Mouse (Mus musculus) C2C12 (cell line): ENCODE data around the gene Tmcc3. TPM values are rescaled to one million over a fixed set of nuclear protein-coding genes. Genes with fewer than 3 reads are reported as not detected.

ENCODE experiments used
- H3K27me3 ChIP-seq: one replicate; pipeline ENCODE4 v1.6.1; 2011; ENCODE audit not compliant: control insufficient read depth, insufficient read depth, insufficient read length
- H3K36me3 ChIP-seq: one replicate; pipeline ENCODE4 v1.6.1; 2011; ENCODE audit not compliant: control insufficient read depth, insufficient read depth
- H3K4me3 ChIP-seq: one replicate; pipeline ENCODE4 v1.5.1; 2011; ENCODE audit warnings: mild to moderate bottlenecking, control low read depth; ENCODE audit not compliant: poor library complexity, insufficient read depth, severe bottlenecking
- H3K79me2 ChIP-seq: one replicate; pipeline ENCODE4 v1.6.1; 2011; ENCODE audit not compliant: control insufficient read depth, insufficient read depth
- H3K79me3 ChIP-seq: one replicate; pipeline ENCODE4 v1.6.1; 2011; ENCODE audit warnings: low read depth, control low read depth
- H3ac ChIP-seq: one replicate; pipeline ENCODE3; 2011; ENCODE audit warnings: low read depth; ENCODE audit not compliant: control insufficient read depth, insufficient read length
- CEBPB ChIP-seq: IDR thresholded peaks from one replicate; pipeline ENCODE4 v1.6.1; 2011; ENCODE audit warnings: low read depth, mild to moderate bottlenecking, control low read depth, moderate library complexity
- CTCF ChIP-seq: IDR thresholded peaks from one replicate; pipeline ENCODE4 v1.5.1; 2011; ENCODE audit not compliant: control insufficient read depth, insufficient read depth, insufficient read length
- FOSL1 ChIP-seq: IDR thresholded peaks from one replicate; pipeline ENCODE4 v1.8.0; 2011; ENCODE audit warnings: mild to moderate bottlenecking, low read length; ENCODE audit not compliant: poor library complexity, insufficient read depth, severe bottlenecking
- MAX ChIP-seq: IDR thresholded peaks from one replicate; pipeline ENCODE4 v1.6.1; 2011; ENCODE audit warnings: mild to moderate bottlenecking, control low read depth
- MYOD1 ChIP-seq: IDR thresholded peaks from one replicate; pipeline ENCODE4 v1.6.1; 2011; ENCODE audit warnings: low read depth; ENCODE audit not compliant: control insufficient read depth, insufficient read length
- MYOG ChIP-seq: IDR thresholded peaks from one replicate; pipeline ENCODE4 v1.6.1; 2011; ENCODE audit not compliant: control insufficient read depth, insufficient read length; ENCODE audit errors: extremely low read depth
- USF1 ChIP-seq: IDR thresholded peaks from one replicate; pipeline ENCODE4 v1.6.1; 2011; ENCODE audit warnings: low read depth, mild to moderate bottlenecking, control low read depth, moderate library complexity
- polyA plus RNA-seq: library from polyadenylated mRNA; unstranded; fragments of >200 nt; fragmentation: generic; extraction: Trizol; gene quantifications from one replicate; pipeline ENCODE4 v1.2.1, GENCODE M21; 2012; ENCODE audit warnings: missing spikeins

Tmcc3 gene
- polyA plus RNA-seq, 1 experiment, result 3.5 TPM

DNA sequence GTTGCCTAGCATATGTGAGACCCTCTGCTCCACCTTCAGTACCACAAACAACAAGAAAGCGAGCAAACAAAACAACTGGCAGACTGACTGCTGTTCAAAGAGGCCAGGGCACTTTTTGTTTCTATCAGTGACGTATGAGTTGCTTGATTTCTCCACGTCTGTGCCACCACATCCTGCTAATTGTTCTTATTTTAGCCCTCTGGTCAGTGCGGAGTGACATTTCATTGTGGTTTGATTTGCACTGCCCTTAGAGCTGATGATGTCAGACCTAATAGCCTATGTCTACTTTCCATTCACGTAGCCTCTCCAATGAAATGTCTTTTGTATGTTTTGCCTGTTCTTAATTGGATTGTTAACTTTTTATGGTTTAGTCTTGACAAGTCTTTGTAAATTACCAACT, 197.1 kb downstream of the Tmcc3 start:
- Histone ChIP-seq H3K36me3 (no peaks in the 10 kb centered on the region), H3K79me3 (no peaks in the 10 kb centered on the region), H3K27me3 (no peaks in the 10 kb centered on the region), H3ac (no peak overlapping the region), H3K4me3 (no peak overlapping the region), H3K79me2 (no peaks in the 10 kb centered on the region)
- no peak for TF ChIP-seq CEBPB
- TF ChIP-seq MYOG, result no peak
- no peak for TF ChIP-seq FOSL1
- no peak for TF ChIP-seq USF1
- no peak for TF ChIP-seq CTCF
- no peak for TF ChIP-seq MYOD1
- no peak for TF ChIP-seq MAX

DNA sequence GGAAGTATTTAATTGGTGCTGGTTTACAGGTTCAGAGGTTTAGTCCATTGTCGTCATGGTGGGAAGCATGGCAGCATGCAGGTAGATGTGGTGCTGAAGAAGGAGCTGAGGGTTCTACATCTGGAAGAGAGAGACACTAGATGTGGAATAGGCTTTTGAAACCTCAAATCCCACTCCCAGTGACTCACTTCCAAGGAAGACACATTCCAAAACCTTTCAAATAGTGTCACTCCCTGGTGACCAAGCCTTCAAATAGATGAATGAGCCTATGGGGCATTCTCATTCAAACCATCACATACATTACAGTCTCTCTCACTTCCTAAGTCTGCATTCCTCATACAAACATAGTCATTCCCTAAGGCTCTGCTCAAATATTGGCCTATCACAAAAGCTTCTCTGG, 201.0 kb downstream of the Tmcc3 start:
- H3K79me2 ChIP-seq, result peaks cover 31% of the 10 kb centered on the region
- no peak overlapping the region for H3ac ChIP-seq
- H3K27me3 ChIP-seq, result no peaks in the 10 kb centered on the region
- TF ChIP-seq FOSL1 (peak; percentile 4), CEBPB (no peak)
- no peak overlapping the region for H3K4me3 ChIP-seq
- no peaks in the 10 kb centered on the region for H3K36me3 ChIP-seq
- H3K79me3 ChIP-seq, result peaks cover 19% of the 10 kb centered on the region

DNA sequence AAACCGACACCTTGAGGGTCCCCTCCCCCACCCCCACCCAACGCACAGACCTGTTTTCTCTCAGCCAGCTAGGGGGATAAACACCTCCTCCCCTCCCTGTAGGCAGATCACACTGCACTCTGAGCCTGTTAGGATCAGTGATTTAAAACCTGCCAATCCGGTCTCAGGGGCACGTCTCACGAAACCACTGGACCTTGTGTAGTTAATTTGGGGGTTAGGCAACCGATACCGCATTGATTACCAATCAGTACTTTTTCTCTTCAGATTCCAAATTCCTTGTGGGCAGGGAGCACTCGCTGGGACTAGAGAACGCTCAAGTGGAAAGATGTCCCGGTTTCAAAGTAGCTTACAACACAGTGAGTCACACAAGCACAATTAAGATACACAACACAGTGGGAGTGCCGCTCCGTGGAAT, 202.3 kb downstream of the Tmcc3 start:
- Histone ChIP-seq H3K27me3 (no peaks in the 10 kb centered on the region), H3K36me3 (no peaks in the 10 kb centered on the region), H3K79me3 (peaks cover 29% of the 10 kb centered on the region), H3K4me3 (peak overlapping the region; percentile 56), H3ac (peak overlapping the region; percentile 90), H3K79me2 (peaks cover 44% of the 10 kb centered on the region)
- TF ChIP-seq USF1 (no peak), MYOG (no peak), FOSL1 (no peak), CEBPB (no peak), MYOD1 (no peak), CTCF (no peak), MAX (no peak)

DNA sequence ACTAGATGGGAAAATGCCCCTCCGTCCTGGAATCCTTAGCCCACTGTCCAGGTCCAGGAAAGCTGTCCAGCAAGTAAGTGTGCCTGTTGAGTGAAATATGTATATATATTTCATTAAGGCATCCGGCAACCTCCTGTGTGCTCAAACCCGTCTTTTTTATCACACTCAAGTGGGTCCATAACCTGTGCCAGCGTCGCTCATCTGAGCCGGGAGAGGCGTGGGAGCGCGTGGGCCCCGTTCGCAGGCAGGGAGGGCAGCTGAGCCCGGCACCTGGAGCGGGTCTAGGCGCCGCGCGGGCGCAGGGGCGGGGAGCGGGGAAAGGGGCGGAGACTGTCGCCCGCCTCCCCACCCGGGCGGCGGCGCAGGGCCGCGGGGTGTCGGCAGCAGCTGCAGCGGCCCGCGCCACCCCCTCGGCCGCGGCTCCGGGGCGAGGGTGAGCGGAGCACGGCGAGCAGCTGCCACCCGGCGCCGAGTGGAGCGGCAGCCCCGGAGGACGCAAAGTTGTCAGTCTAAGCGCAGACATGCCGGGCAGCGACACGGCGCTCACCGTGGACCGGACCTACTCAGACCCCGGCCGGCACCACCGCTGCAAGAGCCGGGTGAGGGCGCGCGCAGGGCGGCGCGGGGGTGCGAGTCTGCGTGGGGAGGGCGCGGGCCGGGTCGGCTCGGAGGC, 202.9 kb downstream of the Tmcc3 start:
- Histone ChIP-seq H3K27me3 (no peaks in the 10 kb centered on the region), H3K79me3 (peaks cover 34% of the 10 kb centered on the region)

DNA sequence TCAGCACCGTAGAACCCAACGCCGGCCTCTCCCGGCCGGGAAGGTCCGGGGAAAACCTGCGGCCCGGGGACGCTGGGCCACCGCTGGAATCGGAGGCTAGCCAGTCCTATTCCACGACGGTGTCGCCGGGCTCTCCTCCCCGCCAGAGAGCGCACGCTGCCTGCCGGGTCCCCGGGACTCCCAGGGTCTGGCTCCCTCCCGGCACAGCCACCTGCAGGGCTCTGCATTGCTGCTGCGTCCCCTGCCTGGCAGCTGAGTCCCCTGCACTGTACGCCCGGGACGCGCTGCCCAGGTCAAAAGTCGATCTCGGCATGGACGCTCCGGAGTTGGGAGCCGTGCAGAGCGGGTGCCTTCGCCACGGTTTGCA, 203.4 kb downstream of the Tmcc3 start:
- H3K4me3 ChIP-seq, result peak overlapping the region; percentile 56
- H3K36me3 ChIP-seq, result no peaks in the 10 kb centered on the region
- H3K79me3 ChIP-seq, result peaks cover 37% of the 10 kb centered on the region
- peaks cover 55% of the 10 kb centered on the region for H3K79me2 ChIP-seq
- H3K27me3 ChIP-seq, result no peaks in the 10 kb centered on the region
- TF ChIP-seq MAX (no peak), CTCF (peak; percentile 63)
- H3ac ChIP-seq, result peak overlapping the region; percentile 90

More for the DNA sequence above, 202.9 kb downstream of the Tmcc3 start:
- Histone ChIP-seq H3ac (peak overlapping the region; percentile 90), H3K79me2 (peaks cover 49% of the 10 kb centered on the region), H3K36me3 (no peaks in the 10 kb centered on the region), H3K4me3 (peak overlapping the region; percentile 56)
- TF ChIP-seq CEBPB (no peak), USF1 (no peak), FOSL1 (no peak), MYOG (no peak), CTCF (no peak), MYOD1 (no peak), MAX (no peak)

DNA sequence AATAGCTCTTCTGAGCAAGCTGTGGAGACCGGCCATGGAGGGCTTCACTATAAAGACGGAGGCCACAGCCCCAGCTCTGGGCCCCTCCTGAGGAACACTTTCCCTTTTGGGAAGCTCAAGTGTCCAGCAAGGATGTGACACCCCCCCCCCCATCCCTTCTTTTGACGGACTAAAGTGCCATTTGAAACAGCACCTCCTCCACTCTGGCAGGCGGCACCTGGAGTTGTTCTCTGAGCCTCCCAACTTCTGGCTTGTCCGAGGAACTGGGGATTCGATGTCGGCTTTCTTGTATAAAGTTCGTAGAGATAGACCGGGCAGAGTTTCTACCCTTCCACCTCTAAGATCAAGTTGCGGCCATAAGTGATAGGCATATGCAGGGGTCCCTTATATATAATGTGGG, 203.8 kb downstream of the Tmcc3 start:
- Histone ChIP-seq H3K36me3 (no peaks in the 10 kb centered on the region), H3K79me3 (peaks cover 39% of the 10 kb centered on the region), H3K79me2 (peaks cover 59% of the 10 kb centered on the region), H3K4me3 (peak overlapping the region; percentile 56), H3ac (peak overlapping the region; percentile 90), H3K27me3 (no peaks in the 10 kb centered on the region)
- TF ChIP-seq MYOG (no peak), MAX (no peak), CTCF (no peak), USF1 (no peak), CEBPB (no peak), MYOD1 (no peak), FOSL1 (no peak)
